In the genomic region with DNA sequence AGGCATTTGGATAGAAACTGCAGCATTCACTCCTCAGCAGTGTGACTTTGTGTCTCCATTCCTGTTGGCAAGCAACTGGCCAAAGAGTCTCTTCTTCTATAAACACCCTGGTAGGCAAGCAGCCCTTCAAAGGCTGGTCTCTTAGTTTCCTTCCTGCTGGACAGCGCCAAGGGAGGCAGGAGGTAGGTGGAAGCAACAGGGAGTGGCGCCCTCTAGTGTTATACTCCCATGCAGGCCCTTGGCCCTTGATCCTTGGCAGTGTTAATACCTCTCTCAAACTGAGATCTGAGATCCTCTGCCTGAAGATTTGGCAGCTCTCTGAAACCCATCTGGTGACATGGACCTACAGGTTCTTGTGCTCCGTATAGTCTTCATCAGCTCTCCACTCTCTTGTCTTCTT, we compare ENCODE assay signal across 9 mouse cellular contexts. TPM values are rescaled to one million over a fixed set of nuclear protein-coding genes. Genes with fewer than 3 reads are reported as not detected.
DNase-seq lines count a peak whose midpoint lies in the region; ATAC-seq and TF ChIP-seq lines count a peak whose summit lies in the region.
"Had no signal": no experiment of that assay in that cellular context is flagged by ENCODE, and none has a peak within 500 bp of the region (broad histone marks: within the 10 kb centered on the region; RNA-seq: fewer than 3 reads in every experiment).

No protein-coding gene starts in this region.

- no peak overlapping the region for H3K4me3 ChIP-seq in kidney, embryonic 15.5 days (replicated peaks)
- H3K4me3 ChIP-seq in ES-Bruce4 (ENCODE audit: low read depth, low read length), result no peak overlapping the region
- H3K4me3 ChIP-seq: embryonic facial prominence, embryonic 13.5 days; liver, embryonic 13.5 days had no signal

- no peak for ATAC-seq in kidney, embryonic 15.5 days (replicated peaks; ENCODE audit: low FRiP score)
- no peak for ATAC-seq in Patski

- TF ChIP-seq CTCF in ES-Bruce4 (IDR thresholded peaks at IDR 0.05; ENCODE audit: low read depth, low read length), result peak; percentile 80
- peak; percentile 77 for TF ChIP-seq CTCF in Patski (IDR thresholded peaks at IDR 0.05)

- H3K4me1 ChIP-seq in kidney, embryonic 15.5 days, result no peaks in the 10 kb centered on the region
- no peaks in the 10 kb centered on the region for H3K4me1 ChIP-seq in ES-Bruce4 (ENCODE audit: control insufficient read depth, insufficient read depth, low read length)
- H3K4me1 ChIP-seq: embryonic facial prominence, embryonic 13.5 days; liver, embryonic 13.5 days had no signal

- H3K9me3 ChIP-seq in kidney, embryonic 15.5 days (replicated peaks), result no peaks in the 10 kb centered on the region
- no peaks in the 10 kb centered on the region for H3K9me3 ChIP-seq in ES-Bruce4 (replicated peaks; ENCODE audit: control insufficient read depth, insufficient read depth, low read length, poor library complexity, severe bottlenecking)
- H3K9me3 ChIP-seq: embryonic facial prominence, embryonic 13.5 days; liver, embryonic 13.5 days had no signal

- POLR2A ChIA-PET in Patski (lab: Charles Lee), result no interaction called here

- no peaks in the 10 kb centered on the region for H3K36me3 ChIP-seq in kidney, embryonic 15.5 days
- no peaks in the 10 kb centered on the region for H3K36me3 ChIP-seq in ES-Bruce4 (ENCODE audit: control insufficient read depth, insufficient read depth, low read length, poor library complexity, severe bottlenecking)
- H3K36me3 ChIP-seq: embryonic facial prominence, embryonic 13.5 days; liver, embryonic 13.5 days had no signal

- 32% methylated on average over 3 of the region's 3 CpGs for WGBS in kidney, embryonic 15.5 days

- CTCF ChIA-PET in Patski (lab: Charles Lee), result interaction anchor here (0.9 kb wide), 1 partner anchor 11 kb away, joined by 3 read pairs; no protein-coding TSS in a partner anchor

- peak; percentile 34 for DNase-seq in kidney, adult 9 months
- no peak for DNase-seq in Patski (ENCODE audit: low read depth, low spot score)
- DNase-seq in gastrocnemius, postnatal 10 days, result peak; percentile 53
- peak; percentile 8 for DNase-seq in lung, postnatal 25 days (ENCODE audit: low spot score)
- DNase-seq in frontal cortex, postnatal 10 days (ENCODE audit: low spot score in 2 of 2), result no peak
- DNase-seq: liver, embryonic 13.5 days had no signal

- no peak overlapping the region for H3K9ac ChIP-seq in kidney, embryonic 15.5 days
- H3K9ac ChIP-seq in ES-Bruce4 (ENCODE audit: low read depth, poor library complexity, severe bottlenecking), result no peak overlapping the region
- H3K9ac ChIP-seq: embryonic facial prominence, embryonic 13.5 days; liver, embryonic 13.5 days had no signal

- no peak overlapping the region for H3K4me2 ChIP-seq in kidney, embryonic 15.5 days
- H3K4me2 ChIP-seq: embryonic facial prominence, embryonic 13.5 days; liver, embryonic 13.5 days had no signal

- no peaks in the 10 kb centered on the region for H3K27me3 ChIP-seq in kidney, embryonic 15.5 days
- H3K27me3 ChIP-seq in ES-Bruce4 (ENCODE audit: control insufficient read depth, insufficient read depth, low read length, poor library complexity, severe bottlenecking) (no peaks in the 10 kb centered on the region), Patski (peaks cover 5% of the 10 kb centered on the region)
- H3K27me3 ChIP-seq: embryonic facial prominence, embryonic 13.5 days; liver, embryonic 13.5 days had no signal

- TF ChIP-seq POLR2A in ES-Bruce4 (IDR thresholded peaks at IDR 0.05; ENCODE audit: insufficient read depth, low read length), result no peak

- in situ Hi-C loops in Patski (cut with MboI; ENCODE audit: low pct_unique_long_range_greater_than_20kb), result loop anchor here (25.0 kb wide), 2 partner anchors 327 to 448 kb away; no protein-coding TSS in a partner anchor

- TF ChIP-seq EP300 in ES-Bruce4 (IDR thresholded peaks at IDR 0.05; ENCODE audit: insufficient read depth, low read depth, low read length), result no peak

- H3K27ac ChIP-seq in kidney, embryonic 15.5 days, result no peak overlapping the region
- no peak overlapping the region for H3K27ac ChIP-seq in ES-Bruce4 (ENCODE audit: insufficient read depth, low read length)
- H3K27ac ChIP-seq: embryonic facial prominence, embryonic 13.5 days; liver, embryonic 13.5 days had no signal

RNA-seq across cellular contexts. Expression of gene Opcml, which starts 51.3 kb away (rescaled TPM):
- polyA plus RNA-seq in kidney, embryonic 15.5 days (2015; fragmentation: Nextera tagmentation; extraction: Ambion mirVana), result 1.5 and 1.8 TPM in 2 replicates
- polyA plus RNA-seq in ES-Bruce4 (2011; ENCODE audit: insufficient read depth, insufficient read length, low read depth, missing spikeins), result not detected in 2 replicates
- polyA plus RNA-seq in Patski (2021), result not detected
- total RNA-seq in gastrocnemius, postnatal 10 days (2021), result 1 to 10 TPM; 5.0 to 5.7 TPM

Comparison
In these comparisons a context has a peak if more than half of its experiments do, and no peak if none do; other contexts are left out.
1. DNase-seq: peak in kidney, adult 9 months (single experiment), gastrocnemius, postnatal 10 days (single experiment) and lung, postnatal 25 days (single experiment); none in Patski (single experiment) and frontal cortex, postnatal 10 days (0 of 2).